Mouse (Mus musculus) testis, adult 2 months (tissue): ENCODE data around the gene Adgrb2.

Experiments used
- CTCF ChIP-seq: fragments of 200-500 bp; IDR thresholded peaks from 2 replicates; pipeline ENCODE4 v1.5.1; 2012; ENCODE audit warnings: low read depth, mild to moderate bottlenecking, inconsistent platforms, low read length, moderate library complexity; ENCODE audit not compliant: control insufficient read depth, insufficient read depth, insufficient replicate concordance
- POLR2A ChIP-seq: fragments of 200-500 bp; IDR thresholded peaks from 2 replicates; pipeline ENCODE4 v1.6.1; 2012; ENCODE audit warnings: low read depth, mild to moderate bottlenecking, inconsistent platforms, low read length, moderate library complexity; ENCODE audit not compliant: control insufficient read depth

GRCm38 (mm10) chr4:130052283-130052682, 67.6 kb downstream of the Adgrb2 start:
- TF ChIP-seq POLR2A, result no peak
- 0 out of 2 replicates have a peak, but pooled peaks have one; percentile 12 for TF ChIP-seq CTCF
